Mouse (Mus musculus): Measurements from ENCODE around the gene Tgm2. TPM values are rescaled to one million over a fixed set of nuclear protein-coding genes. Genes with fewer than 3 reads are reported as not detected.
A peak's percentile ranks its signal among the peaks of the same experiment; 100 is the strongest.

Tgm2 gene
- 10 to 100 TPM in 1 of 2 experiments, 1 to 10 TPM in 1; 6.3 to 11.2 TPM for total RNA-seq (2021)

GRCm38 (mm10) chr2:158146223-158146622 is at the start of gene Tgm2:
Tgm2 (minus strand) TSS chr2:158146436.
- DNase-seq (ENCODE audit: extremely low spot score in 1 of 2, low spot score in 1 of 2) = peak; percentile 61 to 86

DNA sequence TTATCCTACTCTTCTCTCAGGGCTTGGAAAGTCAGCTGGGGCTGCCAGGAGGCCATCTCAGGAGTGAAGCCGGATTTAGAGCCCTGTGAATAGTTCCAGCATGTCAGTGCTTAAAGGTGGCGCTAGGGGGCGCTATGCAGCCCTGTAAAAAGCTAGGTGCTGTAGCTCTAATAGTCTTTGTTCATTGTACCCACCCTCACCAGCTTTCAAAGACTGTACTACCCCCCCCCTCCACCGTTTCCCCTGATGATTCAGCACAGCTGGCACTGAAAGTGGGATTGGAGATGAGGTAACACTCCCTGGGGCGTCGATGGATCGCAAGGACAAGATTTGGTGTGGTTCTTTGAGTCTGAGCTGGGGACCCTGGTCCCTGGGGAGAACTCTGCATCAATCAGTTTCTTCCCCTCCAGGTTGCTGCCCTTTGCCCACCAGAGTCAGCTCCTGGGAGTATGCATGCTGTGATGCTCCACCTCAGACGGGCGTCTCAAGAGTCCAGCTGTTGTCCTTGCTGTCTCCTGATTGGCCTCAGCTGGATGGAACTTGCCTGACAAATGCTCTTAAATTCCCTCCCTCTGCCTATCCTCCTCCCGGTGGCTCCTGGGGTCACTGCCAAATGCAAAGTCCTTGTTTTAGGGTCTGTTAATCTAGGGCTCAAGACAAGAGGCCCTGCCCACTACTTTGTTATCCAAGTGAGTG is 48.9 kb upstream of the Tgm2 start:
- peak in 1 of 2 experiments; percentile 62 for DNase-seq (ENCODE audit: extremely low spot score in 1 of 2, low spot score in 1 of 2)

DNA sequence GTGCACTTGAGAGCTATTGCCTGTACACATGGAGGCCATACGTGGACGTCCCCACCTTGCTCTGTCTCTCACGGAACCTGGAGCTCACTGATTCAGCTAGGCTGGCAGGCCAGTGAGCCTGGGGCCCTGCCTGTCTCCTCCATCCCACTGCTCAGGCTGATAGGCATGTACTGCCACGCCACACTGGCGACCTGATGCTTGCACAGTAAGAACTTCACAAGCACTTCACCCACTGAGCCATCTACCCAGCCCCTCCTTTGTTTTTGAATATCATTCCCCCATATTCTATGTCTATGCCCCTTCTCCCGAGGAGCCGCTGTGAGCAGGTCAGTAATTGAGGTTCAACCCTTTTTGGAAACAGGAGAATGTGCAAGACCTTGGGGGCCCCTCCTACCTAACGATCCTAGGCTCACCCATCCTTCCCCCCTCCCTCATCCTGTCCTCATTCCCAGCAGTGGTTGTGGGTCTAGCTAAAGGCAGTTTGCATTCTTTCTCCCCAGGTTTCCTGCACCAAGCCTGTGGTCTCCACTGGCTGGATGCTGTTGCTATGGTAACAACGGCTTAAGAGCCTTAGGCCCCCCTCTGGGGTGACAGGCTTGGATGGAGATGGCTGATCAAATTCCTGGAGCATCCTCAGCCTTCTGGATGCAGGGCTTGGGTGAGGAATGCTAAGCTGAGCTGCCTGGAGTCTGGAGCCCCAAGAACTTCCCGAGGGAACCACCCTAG is 47.5 kb upstream of the Tgm2 start:
- DNase-seq (ENCODE audit: extremely low spot score in 1 of 2, low spot score in 1 of 2) = no peak

GRCm38 (mm10) chr2:158191098-158191497 is 44.9 kb upstream of the Tgm2 start:
- DNase-seq (ENCODE audit: extremely low spot score in 1 of 2, low spot score in 1 of 2) = no peak

DNA sequence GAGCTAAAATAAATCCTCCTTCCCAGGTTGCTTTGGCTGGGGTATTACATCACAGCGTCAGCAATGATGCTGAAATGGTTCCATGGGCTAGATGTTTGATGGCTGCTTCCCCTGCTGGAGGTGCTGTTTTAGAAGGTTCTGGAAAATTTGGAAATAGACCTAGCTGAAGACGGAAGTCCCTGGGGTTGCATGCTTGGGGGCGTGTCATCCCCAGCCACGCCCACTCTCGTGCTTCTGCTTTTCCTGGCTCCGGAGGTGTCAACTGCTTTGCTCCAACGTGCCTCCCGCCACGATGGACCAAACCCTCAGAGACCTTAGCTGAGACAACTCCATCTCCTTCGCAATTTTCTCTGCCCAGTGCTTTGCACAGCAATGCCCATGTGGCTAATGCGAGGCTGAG is 43.2 kb upstream of the Tgm2 start:
- DNase-seq (ENCODE audit: extremely low spot score in 1 of 2, low spot score in 1 of 2) = no peak

GRCm38 (mm10) chr2:158186206-158186871 is 40.1 kb upstream of the Tgm2 start:
- DNase-seq (ENCODE audit: extremely low spot score in 1 of 2, low spot score in 1 of 2) = no peak

GRCm38 (mm10) chr2:158183266-158183665 is 37.0 kb upstream of the Tgm2 start:
- DNase-seq (ENCODE audit: extremely low spot score in 1 of 2, low spot score in 1 of 2) = no peak

GRCm38 (mm10) chr2:158181932-158182331 is 35.7 kb upstream of the Tgm2 start:
- DNase-seq (ENCODE audit: extremely low spot score in 1 of 2, low spot score in 1 of 2) = no peak

DNA sequence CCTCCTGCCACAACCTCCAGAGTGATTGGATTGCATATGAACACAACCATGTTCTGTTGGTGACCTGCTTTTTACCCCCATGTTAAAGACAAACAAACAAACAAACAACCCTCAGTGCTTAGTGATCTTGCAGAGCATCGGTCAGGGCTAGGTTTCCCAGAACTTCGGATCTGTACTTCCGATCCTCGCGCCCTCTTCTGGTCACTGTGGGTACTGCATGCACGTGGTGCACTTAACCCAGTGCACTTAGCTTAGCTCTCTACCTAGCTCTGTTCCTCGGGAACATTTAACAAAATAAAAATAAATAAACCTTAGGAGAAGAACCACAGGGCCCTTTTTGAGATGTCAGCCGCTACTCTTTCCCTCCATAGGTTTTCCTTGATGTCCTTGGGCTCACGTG is 34.6 kb upstream of the Tgm2 start:
- DNase-seq (ENCODE audit: extremely low spot score in 1 of 2, low spot score in 1 of 2) = peak in 1 of 2 experiments; percentile 65

DNA sequence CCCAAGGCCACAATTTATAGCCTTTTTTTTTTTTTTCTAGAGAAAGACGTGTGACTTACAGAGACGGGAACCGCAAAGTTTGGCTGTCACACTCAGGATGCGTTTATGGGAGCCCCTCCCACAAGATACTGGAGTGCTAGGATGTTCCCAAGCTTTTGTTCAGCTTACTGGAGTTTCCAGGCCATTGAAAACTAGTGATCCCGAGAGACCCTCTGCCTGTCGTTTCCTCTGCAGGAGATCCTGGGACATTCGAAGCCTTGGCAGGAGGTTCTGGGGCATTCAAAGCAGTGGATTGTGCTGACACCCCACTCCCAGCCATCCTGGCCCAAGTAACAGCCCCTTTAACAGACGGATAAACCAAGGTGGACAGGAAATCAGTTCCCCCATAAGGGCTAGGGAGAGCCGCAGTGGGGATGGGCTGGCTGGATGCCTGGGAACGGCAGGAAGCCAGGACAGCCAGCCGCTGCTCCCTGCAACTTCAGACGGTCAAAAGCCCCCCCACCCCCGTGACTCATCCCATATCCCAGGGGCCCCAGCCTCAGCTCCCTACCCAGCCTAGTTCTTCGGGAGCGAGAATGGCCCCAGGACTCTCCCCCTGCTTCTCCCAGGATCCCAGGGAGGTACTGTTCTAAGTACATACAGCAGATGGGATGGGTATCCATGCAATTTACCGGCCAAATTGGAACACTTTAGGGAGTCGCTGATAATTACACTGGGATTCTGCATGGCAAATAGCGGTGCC is 33.3 kb upstream of the Tgm2 start:
- DNase-seq (ENCODE audit: extremely low spot score in 1 of 2, low spot score in 1 of 2) = no peak

DNA sequence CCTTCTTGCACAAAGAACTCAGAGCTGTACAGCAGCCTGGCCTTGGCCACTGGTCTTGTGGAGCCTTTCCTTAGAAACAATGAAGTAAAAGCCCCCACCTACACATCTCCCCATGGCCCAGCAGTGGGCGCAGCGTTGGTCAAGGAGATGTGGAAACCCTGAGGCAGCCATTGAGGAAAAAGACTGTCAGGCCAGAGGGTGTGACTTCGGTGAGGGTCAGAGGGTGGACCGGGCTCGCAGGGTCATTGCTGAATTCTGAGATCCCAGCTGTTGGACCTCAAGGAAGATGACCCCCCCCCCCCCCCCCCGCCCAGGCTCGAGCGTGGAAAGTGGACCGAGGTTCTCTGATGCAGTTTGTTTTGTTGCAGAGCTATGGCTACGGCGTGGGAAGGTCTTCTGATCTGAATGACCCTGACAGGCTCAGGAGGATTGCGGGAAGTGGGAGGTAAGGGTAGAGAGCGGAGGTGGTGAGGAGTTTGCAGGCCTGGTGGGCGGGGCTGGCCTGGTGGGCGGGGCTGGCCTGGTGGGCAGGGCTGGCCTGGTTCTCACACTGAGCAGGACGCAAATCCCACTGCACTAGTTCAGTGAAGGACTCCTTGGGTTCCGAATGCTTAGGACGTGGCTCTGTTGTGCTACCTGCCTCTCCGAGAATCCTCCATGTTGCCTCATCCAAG is 32.6 kb upstream of the Tgm2 start:
- DNase-seq (ENCODE audit: extremely low spot score in 1 of 2, low spot score in 1 of 2) = no peak

GRCm38 (mm10) chr2:158178139-158178538 is 31.9 kb upstream of the Tgm2 start:
- no peak for DNase-seq (ENCODE audit: extremely low spot score in 1 of 2, low spot score in 1 of 2)

DNA sequence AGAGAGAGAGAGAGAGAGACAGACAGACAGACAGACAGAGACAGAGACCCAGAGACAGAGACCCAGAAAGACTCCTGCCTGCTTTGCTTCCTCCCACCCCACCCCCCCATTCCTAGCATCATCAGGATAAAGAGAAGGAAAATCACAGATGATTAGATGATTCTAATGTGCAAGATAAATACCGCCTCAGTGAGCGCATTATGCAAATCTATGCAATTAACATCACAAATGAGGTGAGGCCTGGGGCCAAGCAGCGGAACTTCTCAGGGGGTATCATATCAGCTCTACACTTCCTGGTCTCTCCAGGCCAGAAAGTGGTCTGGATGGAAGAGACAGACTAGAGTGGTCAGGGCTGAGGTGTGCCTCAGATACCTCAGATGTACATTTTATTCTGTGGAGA is 31.3 kb upstream of the Tgm2 start:
- no peak for DNase-seq (ENCODE audit: extremely low spot score in 1 of 2, low spot score in 1 of 2)

GRCm38 (mm10) chr2:158176763-158177162 is 30.5 kb upstream of the Tgm2 start:
- DNase-seq (ENCODE audit: extremely low spot score in 1 of 2, low spot score in 1 of 2) = no peak

GRCm38 (mm10) chr2:158175433-158175832 is 29.2 kb upstream of the Tgm2 start:
- DNase-seq (ENCODE audit: extremely low spot score in 1 of 2, low spot score in 1 of 2) = no peak

- no peak for DNase-seq (ENCODE audit: extremely low spot score in 1 of 2, low spot score in 1 of 2)
These were observed 28.7 kb upstream of the Tgm2 start for GRCm38 (mm10) chr2:158174958-158175357.

DNA sequence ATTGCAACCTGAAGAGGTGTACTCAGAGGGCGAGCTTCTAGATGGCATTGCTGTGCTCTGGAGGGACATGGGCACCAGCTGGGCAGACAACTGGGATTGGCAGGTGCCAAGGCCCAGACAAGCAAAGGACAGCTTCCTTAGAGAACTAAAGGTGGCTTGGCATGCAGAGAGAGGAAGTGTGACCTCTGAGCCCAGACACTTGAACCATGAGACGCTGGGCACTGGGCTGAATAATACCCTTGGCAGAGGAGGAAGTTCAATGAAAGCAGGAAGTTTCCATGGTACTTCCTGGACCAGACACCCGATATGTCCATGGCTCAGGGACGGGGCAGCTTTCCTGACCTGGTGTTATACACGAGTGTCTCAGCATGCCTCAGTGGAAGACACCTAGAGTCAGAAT is 28.2 kb upstream of the Tgm2 start:
- no peak for DNase-seq (ENCODE audit: extremely low spot score in 1 of 2, low spot score in 1 of 2)

DNA sequence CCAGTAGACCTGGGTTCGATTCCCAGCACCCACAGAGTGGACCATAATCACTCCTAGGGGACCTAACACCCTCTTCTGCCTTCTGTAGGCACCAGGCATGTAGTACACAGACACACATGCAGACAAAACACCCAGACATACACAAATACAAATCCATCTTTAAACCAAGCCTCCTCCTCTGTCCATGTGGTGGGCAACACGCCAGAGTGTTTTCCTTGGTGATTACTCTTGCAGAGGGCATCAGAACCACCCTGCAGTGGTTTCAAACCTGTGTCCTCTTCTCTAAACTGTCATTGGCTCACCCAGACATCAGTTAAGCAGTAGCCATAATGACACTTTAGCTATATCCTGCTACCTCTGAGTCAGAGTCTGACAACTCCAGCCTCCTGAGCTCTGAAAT is 24.2 kb upstream of the Tgm2 start:
- DNase-seq (ENCODE audit: extremely low spot score in 1 of 2, low spot score in 1 of 2) = no peak

GRCm38 (mm10) chr2:158169771-158170170 is 23.5 kb upstream of the Tgm2 start:
- no peak for DNase-seq (ENCODE audit: extremely low spot score in 1 of 2, low spot score in 1 of 2)

- DNase-seq (ENCODE audit: extremely low spot score in 1 of 2, low spot score in 1 of 2) = no peak
These were observed 23.1 kb upstream of the Tgm2 start for GRCm38 (mm10) chr2:158169351-158169750.

Data from layer of hippocampus, postnatal 25 days (tissue).